Mouse (Mus musculus) heart, postnatal 14 days (tissue): ENCODE measurements around the gene Trim29. TPM values are rescaled to one million over a fixed set of nuclear protein-coding genes. Genes with fewer than 3 reads are reported as not detected.

Source experiments
- DNase-seq, 2 experiments: peaks; one replicate each; pipeline ENCODE4 v3.0.0; 2021 to 2022
- intact Hi-C: fragments of 180-260 bp; cut with DNase I; formaldehyde crosslinking; loops from one replicate; pipeline ENCODE4 v1.15.1; 2025
- total RNA-seq, 2 experiments: library from RNA; stranded (reverse); gene quantifications; 2 replicates each; pipeline ENCODE4 v1.2.3; 2021

The Trim29 gene
- total RNA-seq, 2 experiments from 2014 or later: 0.17 to 0.34 TPM

DNA sequence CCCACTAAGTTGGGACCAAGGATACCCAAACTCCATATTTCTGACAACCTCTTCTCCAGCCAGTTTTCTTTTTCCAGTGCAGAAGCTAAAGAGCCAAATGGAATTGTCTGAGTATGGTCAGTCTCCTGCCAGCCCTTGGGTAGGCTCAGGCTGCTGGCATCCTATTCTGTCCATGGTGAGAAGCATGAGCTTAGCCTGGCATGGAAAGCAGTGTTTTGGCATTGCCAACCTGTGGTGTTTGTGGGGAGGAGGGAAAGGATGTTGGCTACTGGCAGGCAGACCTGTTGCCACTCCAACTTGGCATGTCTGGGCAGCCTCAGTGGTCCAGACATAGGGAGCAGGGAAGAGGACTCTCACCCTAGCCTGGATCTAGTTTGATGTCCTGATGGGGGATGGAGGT, 46.4 kb downstream of the Trim29 start:
- no peak for DNase-seq
- intact Hi-C loops: no loop called here

DNA sequence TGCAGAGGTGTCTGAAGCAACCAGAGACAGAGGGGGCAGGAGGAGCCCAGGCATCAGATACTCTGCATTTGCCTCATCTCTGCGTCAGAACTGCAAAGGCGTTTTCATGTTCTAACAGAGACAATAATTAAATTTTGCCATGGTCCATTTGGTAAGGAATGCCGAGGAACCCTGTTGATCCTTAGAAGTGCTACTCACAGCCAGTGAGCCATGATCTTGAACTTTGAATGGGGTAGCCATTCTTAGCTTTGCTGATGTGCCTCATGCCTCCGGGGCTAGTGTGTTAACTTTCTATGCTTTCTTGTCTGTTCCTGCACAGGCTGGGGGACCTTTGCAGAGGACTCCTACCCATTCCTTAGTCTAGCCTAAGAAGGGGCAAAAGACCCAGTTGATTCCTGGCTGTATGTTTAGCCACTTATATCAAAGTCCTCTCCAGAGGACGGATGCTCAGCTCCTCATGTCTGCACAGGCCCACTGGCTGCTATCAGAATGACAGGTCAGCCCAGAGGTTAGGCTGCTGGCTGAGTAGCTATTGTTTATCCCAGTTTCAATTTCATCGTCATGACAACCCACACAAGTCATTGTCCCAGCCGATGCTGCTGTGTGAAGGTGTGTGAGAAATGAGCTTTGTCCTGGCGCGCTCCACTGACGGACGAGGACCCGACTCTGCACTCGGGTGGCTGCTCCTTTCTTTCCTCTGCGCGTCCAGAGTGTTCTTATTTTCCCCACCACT, 48.1 kb downstream of the Trim29 start:
- intact Hi-C loops: no loop called here
- DNase-seq: no peak

GRCm38 (mm10) chr9:43368781-43369180, 58.1 kb downstream of the Trim29 start:
- no peak for DNase-seq
- intact Hi-C loops: no loop called here

DNA sequence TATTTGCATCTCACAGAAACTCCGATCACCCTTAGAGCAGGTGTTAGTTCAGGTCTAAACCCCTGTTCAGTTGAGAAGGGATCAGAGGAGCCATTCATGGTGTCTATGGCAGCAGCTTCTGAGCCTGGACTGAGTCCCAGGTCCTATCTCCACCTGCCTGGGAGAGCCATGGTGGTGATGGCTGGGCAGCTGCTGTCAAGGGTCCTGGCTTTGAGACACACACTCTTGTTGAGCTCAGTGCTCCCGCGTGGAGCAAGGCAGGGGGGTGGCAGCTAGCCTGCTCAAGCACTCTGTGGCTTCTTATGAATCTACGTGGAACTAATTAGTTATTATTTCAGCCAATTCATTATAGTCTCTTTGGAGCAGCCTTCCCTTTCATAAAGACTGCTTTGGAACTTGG, 73.2 kb downstream of the Trim29 start:
- DNase-seq: no peak
- intact Hi-C loops: no loop called here

DNA sequence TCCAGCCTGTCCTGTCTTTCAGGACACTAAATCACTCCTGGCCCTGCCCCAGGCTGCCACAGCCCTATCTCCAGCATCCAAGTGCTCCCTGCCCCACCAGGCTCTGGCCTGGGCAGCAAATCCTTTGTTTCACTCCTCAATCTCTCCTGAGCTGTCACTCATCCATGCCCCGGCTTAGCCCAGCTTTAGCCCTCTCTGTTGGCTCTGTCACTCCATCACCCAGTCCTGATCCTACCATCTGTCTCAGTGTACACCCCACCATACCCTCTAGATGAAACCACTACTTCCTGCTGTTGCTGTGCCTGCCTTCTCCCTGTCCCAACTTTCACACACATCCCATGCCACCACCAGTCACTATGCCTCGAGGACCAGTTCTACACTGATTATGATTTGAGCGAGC, 73.8 kb downstream of the Trim29 start:
- no peak for DNase-seq
- intact Hi-C loops: no loop called here

Other genes starting within 250 kb of the Trim29 start
- 100 to 1,000 TPM; 154 to 163 TPM for gene Arhgef12, start 203.6 kb upstream of the Trim29 start, total RNA-seq
- 1 to 10 TPM; 7.2 to 7.5 TPM for gene Tmem136, start 194.3 kb upstream of the Trim29 start, total RNA-seq
- not detected for gene Pou2f3, start 100.5 kb upstream of the Trim29 start, total RNA-seq
- gene Oaf, start 70.9 kb upstream of the Trim29 start, total RNA-seq: 10 to 100 TPM; 13.0 to 14.9 TPM